In genomic region chr6:148598746-148599337, GRCm38 (mm10) we compare ENCODE assay signal across 8 mouse cellular contexts.
A peak's percentile ranks its signal among the peaks of the same experiment; 100 is the strongest.
DNase-seq lines count a peak whose midpoint lies in the region; ATAC-seq and TF ChIP-seq lines count a peak whose summit lies in the region.

No protein-coding gene starts in this region.

- no peak for TF ChIP-seq CTCF in kidney, adult 2 months (conservative IDR thresholded peaks at IDR 0.05; ENCODE audit: insufficient read depth, insufficient read length, low read depth, low read length)
- TF ChIP-seq CTCF in hindbrain, postnatal 0 days (IDR thresholded peaks at IDR 0.05; ENCODE audit: low read depth), result no peak

- peak overlapping the region; percentile 51 for H3K4me2 ChIP-seq in hindbrain, postnatal 0 days (ENCODE audit: low read depth, low read length)
- H3K4me2 ChIP-seq in midbrain, embryonic 11.5 days, result peak overlapping the region; percentile 38

- DNase-seq in kidney, postnatal 10 days, result peak; percentile 13
- DNase-seq in kidney, adult 2 months, result no peak
- peak; percentile 71 for DNase-seq in embryo, embryonic 11 days
- peak; percentile 54 for DNase-seq in hindbrain, postnatal 0 days (ENCODE audit: low spot score)
- peak; percentile 92 for DNase-seq in midbrain, embryonic 11.5 days (ENCODE audit: low spot score, missing footprints)
- DNase-seq in B cell, adult 2 months, result no peak
- DNase-seq in cerebellum, postnatal 14 days, result no peak

- no peak for TF ChIP-seq POLR2A in kidney, adult 2 months (IDR thresholded peaks at IDR 0.05; ENCODE audit: low read depth, low read length)

- H3K36me3 ChIP-seq in kidney, adult 2 months (ENCODE audit: control insufficient read depth, insufficient read depth, low read length), result no peaks in the 10 kb centered on the region
- H3K36me3 ChIP-seq in hindbrain, postnatal 0 days (ENCODE audit: insufficient read depth, low read length), result no peaks in the 10 kb centered on the region
- H3K36me3 ChIP-seq in midbrain, embryonic 11.5 days (ENCODE audit: control insufficient read depth, insufficient read depth, low read length), result no peaks in the 10 kb centered on the region

- H3K27me3 ChIP-seq in kidney, adult 2 months (replicated peaks; ENCODE audit: control insufficient read depth, insufficient read depth, low read length), result no peaks in the 10 kb centered on the region
- no peaks in the 10 kb centered on the region for H3K27me3 ChIP-seq in hindbrain, postnatal 0 days (ENCODE audit: insufficient read depth, low read length)
- H3K27me3 ChIP-seq in midbrain, embryonic 11.5 days (ENCODE audit: control insufficient read depth, insufficient read depth, low read length), result no peaks in the 10 kb centered on the region

- H3K9me3 ChIP-seq in hindbrain, postnatal 0 days (ENCODE audit: low read length), result no peaks in the 10 kb centered on the region
- H3K9me3 ChIP-seq in midbrain, embryonic 11.5 days (ENCODE audit: control insufficient read depth, low read length), result no peaks in the 10 kb centered on the region

- H3K4me1 ChIP-seq in kidney, adult 2 months (ENCODE audit: control insufficient read depth, insufficient read depth, low read length), result no peaks in the 10 kb centered on the region
- H3K4me1 ChIP-seq in hindbrain, postnatal 0 days (ENCODE audit: insufficient read depth, low read length), result peaks cover 3% of the 10 kb centered on the region; the same call in 1 of the 2 replicates
- peaks cover 8% of the 10 kb centered on the region; the same call in 1 of the 2 replicates for H3K4me1 ChIP-seq in midbrain, embryonic 11.5 days (ENCODE audit: control insufficient read depth, insufficient read depth, low read length)

- H3K9ac ChIP-seq in hindbrain, postnatal 0 days (replicated peaks; ENCODE audit: low read length), result 0 out of 2 replicates have a peak overlapping the region, but pooled peaks have one; percentile 1
- peak overlapping the region; percentile 47 for H3K9ac ChIP-seq in midbrain, embryonic 11.5 days (ENCODE audit: low read length)

- H3K4me3 ChIP-seq in kidney, adult 2 months (ENCODE audit: insufficient read depth, low read depth, low read length), result no peak overlapping the region
- H3K4me3 ChIP-seq in hindbrain, postnatal 0 days (ENCODE audit: low read length), result peak overlapping the region; percentile 14
- H3K4me3 ChIP-seq in midbrain, embryonic 11.5 days (ENCODE audit: low read depth, low read length), result peak overlapping the region; percentile 20; the same call in 1 of the 2 replicates

- ATAC-seq in hindbrain, postnatal 0 days, result peak; percentile 74
- peak; percentile 63 for ATAC-seq in midbrain, embryonic 11.5 days (ENCODE audit: low FRiP score)
- ATAC-seq in megakaryocyte-erythroid progenitor cell, adult 5-6 weeks (replicated peaks; ENCODE audit: low FRiP score, low TSS enrichment, poor library complexity, severe bottlenecking), result no peak

- WGBS in kidney, adult 2 months, result 21% methylated on average over 16 of the region's 16 CpGs
- 8% methylated on average over 16 of the region's 16 CpGs for WGBS in hindbrain, postnatal 0 days
- WGBS in midbrain, embryonic 11.5 days, result 8% methylated on average over 16 of the region's 16 CpGs

- no peak overlapping the region for H3K27ac ChIP-seq in kidney, adult 2 months (ENCODE audit: insufficient read depth, low read depth, low read length)
- peak overlapping the region; percentile 8; the same call in 1 of the 2 replicates for H3K27ac ChIP-seq in hindbrain, postnatal 0 days
- no peak overlapping the region for H3K27ac ChIP-seq in midbrain, embryonic 11.5 days (ENCODE audit: low read depth, low read length)

Comparison
In these comparisons a context has a peak if more than half of its experiments do, and no peak if none do; other contexts are left out.
1. DNase-seq: peak in kidney, postnatal 10 days (single experiment), embryo, embryonic 11 days (single experiment), hindbrain, postnatal 0 days (single experiment) and midbrain, embryonic 11.5 days (single experiment); none in kidney, adult 2 months (single experiment), B cell, adult 2 months (0 of 2) and cerebellum, postnatal 14 days (0 of 2).